Comparison of ENCODE assay signal across 8 mouse cellular contexts in the genomic region with DNA sequence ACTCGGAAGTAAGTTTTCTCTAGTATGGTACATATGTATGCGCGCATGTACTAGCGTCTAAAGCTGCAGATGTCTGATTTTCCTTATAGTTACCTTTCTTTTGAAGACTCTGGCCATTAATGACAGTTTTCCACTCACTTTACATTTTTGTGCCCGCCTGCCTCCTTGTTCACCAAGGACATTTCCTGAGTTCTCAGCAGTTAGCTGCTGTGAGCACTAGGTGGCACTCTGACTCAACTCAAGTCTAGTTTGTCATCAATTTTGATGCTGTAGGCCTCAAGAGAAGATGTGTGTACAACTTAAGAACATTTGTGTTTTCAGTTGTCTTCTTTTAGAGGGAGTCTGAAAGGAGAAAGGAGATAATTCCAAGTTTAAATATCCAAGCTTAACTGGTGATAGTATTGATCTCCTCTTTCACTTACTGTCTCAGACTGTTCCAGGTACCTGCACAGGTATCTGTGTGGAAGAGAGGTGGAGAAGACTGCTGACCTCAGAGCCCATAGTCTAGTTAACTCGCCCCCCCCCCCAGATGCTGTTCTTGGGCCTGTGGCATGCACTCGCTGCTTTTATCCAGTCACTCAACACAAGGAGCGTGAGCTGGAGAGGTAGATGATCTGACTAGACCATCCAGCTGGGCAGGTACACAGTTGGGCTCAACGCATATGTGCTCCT. TPM values are rescaled to one million over a fixed set of nuclear protein-coding genes. Genes with fewer than 3 reads are reported as not detected.
DNase-seq lines count a peak whose midpoint lies in the region; ATAC-seq and TF ChIP-seq lines count a peak whose summit lies in the region.

No protein-coding gene starts in this region.

- no peaks in the 10 kb centered on the region for H3K36me3 ChIP-seq in kidney, embryonic 15.5 days
- H3K36me3 ChIP-seq in forebrain, embryonic 14.5 days (ENCODE audit: control insufficient read depth, insufficient read depth, low read length) = no peaks in the 10 kb centered on the region
- no peaks in the 10 kb centered on the region for H3K36me3 ChIP-seq in midbrain, embryonic 11.5 days (ENCODE audit: control insufficient read depth, insufficient read depth, low read length)
- no peaks in the 10 kb centered on the region for H3K36me3 ChIP-seq in small intestine, adult 2 months (ENCODE audit: control insufficient read depth, insufficient read depth, low read length)

- no peaks in the 10 kb centered on the region for H3K27me3 ChIP-seq in kidney, embryonic 15.5 days
- no peaks in the 10 kb centered on the region for H3K27me3 ChIP-seq in forebrain, embryonic 14.5 days (replicated peaks; ENCODE audit: control insufficient read depth, insufficient read depth, low read length)
- no peaks in the 10 kb centered on the region for H3K27me3 ChIP-seq in midbrain, embryonic 11.5 days (ENCODE audit: control insufficient read depth, insufficient read depth, low read length)
- no peaks in the 10 kb centered on the region for H3K27me3 ChIP-seq in small intestine, adult 2 months (ENCODE audit: control insufficient read depth, insufficient read depth, low read length)

- peak; percentile 58; the same call in 1 of the 2 replicates for TF ChIP-seq CTCF in small intestine, adult 2 months (IDR thresholded peaks at IDR 0.05; ENCODE audit: extremely low read depth, insufficient read length, insufficient replicate concordance, low read depth, low read length)

- no peak overlapping the region for H3K4me3 ChIP-seq in kidney, embryonic 15.5 days (replicated peaks)
- H3K4me3 ChIP-seq in forebrain, embryonic 14.5 days (ENCODE audit: low read depth, low read length) = no peak overlapping the region
- no peak overlapping the region for H3K4me3 ChIP-seq in midbrain, embryonic 11.5 days (ENCODE audit: low read depth, low read length)
- no peak overlapping the region for H3K4me3 ChIP-seq in small intestine, adult 2 months (ENCODE audit: low read depth, low read length)

- H3K4me2 ChIP-seq in kidney, embryonic 15.5 days = no peak overlapping the region
- H3K4me2 ChIP-seq in forebrain, embryonic 14.5 days (ENCODE audit: low read length) = no peak overlapping the region
- H3K4me2 ChIP-seq in midbrain, embryonic 11.5 days = no peak overlapping the region

- H3K27ac ChIP-seq in kidney, embryonic 15.5 days = no peak overlapping the region
- H3K27ac ChIP-seq in forebrain, embryonic 14.5 days (ENCODE audit: low read depth, low read length) = no peak overlapping the region
- H3K27ac ChIP-seq in midbrain, embryonic 11.5 days (ENCODE audit: low read depth, low read length) = no peak overlapping the region
- no peak overlapping the region for H3K27ac ChIP-seq in small intestine, adult 2 months (ENCODE audit: insufficient read depth, low read depth, low read length)

- no peak for TF ChIP-seq POLR2A in small intestine, adult 2 months (IDR thresholded peaks at IDR 0.05; ENCODE audit: low read depth, low read length)

- no peak overlapping the region for H3K9ac ChIP-seq in kidney, embryonic 15.5 days
- no peak overlapping the region for H3K9ac ChIP-seq in forebrain, embryonic 14.5 days (ENCODE audit: low read length)
- no peak overlapping the region for H3K9ac ChIP-seq in midbrain, embryonic 11.5 days (ENCODE audit: low read length)

- no peaks in the 10 kb centered on the region for H3K9me3 ChIP-seq in kidney, embryonic 15.5 days (replicated peaks)
- H3K9me3 ChIP-seq in forebrain, embryonic 14.5 days (replicated peaks; ENCODE audit: control insufficient read depth, low read length) = no peaks in the 10 kb centered on the region
- H3K9me3 ChIP-seq in midbrain, embryonic 11.5 days (ENCODE audit: control insufficient read depth, low read length) = no peaks in the 10 kb centered on the region

- peak; percentile 48 for DNase-seq in kidney, adult 11 months
- peak; percentile 50 for DNase-seq in c-Kit-negative CD71-positive TER-119-positive erythroid progenitor cells, embryonic 14.5 days (ENCODE audit: low read depth, low spot score)
- peak; percentile 90 for DNase-seq in forebrain, embryonic 14.5 days (ENCODE audit: low spot score)
- DNase-seq in layer of hippocampus, postnatal 25 days (ENCODE audit: extremely low spot score in 1 of 2, low spot score in 1 of 2) = peak; percentile 41 to 70
- DNase-seq in midbrain, embryonic 11.5 days (ENCODE audit: low spot score, missing footprints) = peak; percentile 92

- WGBS in kidney, embryonic 15.5 days = 51% methylated on average over 9 of the region's 9 CpGs
- WGBS in forebrain, embryonic 14.5 days = 50% methylated on average over 9 of the region's 9 CpGs
- 56% methylated on average over 9 of the region's 9 CpGs for WGBS in midbrain, embryonic 11.5 days
- 60% methylated on average over 9 of the region's 9 CpGs for whole genome bisulfite sequencing in small intestine, adult 2 months

- no peak for ATAC-seq in kidney, embryonic 15.5 days (replicated peaks; ENCODE audit: low FRiP score)
- ATAC-seq in forebrain, embryonic 14.5 days = peak; percentile 70
- peak; percentile 72 to 79 for ATAC-seq in hematopoietic stem cell, adult 5-6 weeks (replicated peaks in 1 of 2; ENCODE audit: insufficient read depth in 1 of 2, low FRiP score in 2 of 2, low TSS enrichment in 1 of 2, low read depth in 1 of 2, poor library complexity in 2 of 2, severe bottlenecking in 2 of 2)
- no peak for ATAC-seq in midbrain, embryonic 11.5 days (ENCODE audit: low FRiP score)

- H3K4me1 ChIP-seq in kidney, embryonic 15.5 days = peaks cover 21% of the 10 kb centered on the region
- no peaks in the 10 kb centered on the region for H3K4me1 ChIP-seq in forebrain, embryonic 14.5 days (ENCODE audit: control insufficient read depth, insufficient read depth, low read length)
- no peaks in the 10 kb centered on the region for H3K4me1 ChIP-seq in midbrain, embryonic 11.5 days (ENCODE audit: control insufficient read depth, insufficient read depth, low read length)
- H3K4me1 ChIP-seq in small intestine, adult 2 months (ENCODE audit: control insufficient read depth, insufficient read depth, insufficient read length, low read length) = peaks cover 5% of the 10 kb centered on the region; the same call in 1 of the 2 replicates

RNA-seq across cellular contexts. Expression of a gene that starts 21.3 kb away (rescaled TPM):
- polyA plus RNA-seq in kidney, embryonic 15.5 days (2015; fragmentation: Nextera tagmentation; extraction: Ambion mirVana) = 34.3 and 35.1 TPM in 2 replicates
- polyA plus RNA-seq in forebrain, embryonic 14.5 days (2014; fragmentation: Nextera tagmentation; extraction: Ambion mirVana) = 55.3 and 61.5 TPM in 2 replicates
- 58.3 and 106 TPM in 2 replicates for total RNA-seq in hematopoietic stem cell, adult 5-6 weeks (2017)
- 10 to 100 TPM; 45.4 to 51.1 TPM for total RNA-seq in layer of hippocampus, postnatal 25 days (2021)
- polyA plus RNA-seq in midbrain, embryonic 11.5 days (2014; fragmentation: Nextera tagmentation; extraction: Ambion mirVana) = 22.2 and 26.8 TPM in 2 replicates
- polyA plus RNA-seq in small intestine, adult 2 months (2012; rRNA removed) = 20.7 and 55.4 TPM in 2 replicates

RNA-seq across cellular contexts. Expression of a gene that starts 21.3 kb away (rescaled TPM):
- 22.5 and 24.8 TPM in 2 replicates for polyA plus RNA-seq in kidney, embryonic 15.5 days (2015; fragmentation: Nextera tagmentation; extraction: Ambion mirVana)
- polyA plus RNA-seq in forebrain, embryonic 14.5 days (2014; fragmentation: Nextera tagmentation; extraction: Ambion mirVana) = 14.8 and 16.8 TPM in 2 replicates
- 52.7 and 67.1 TPM in 2 replicates for total RNA-seq in hematopoietic stem cell, adult 5-6 weeks (2017)
- total RNA-seq in layer of hippocampus, postnatal 25 days (2021) = 1 to 10 TPM; 5.1 to 8.4 TPM
- 21.6 and 26.4 TPM in 2 replicates for polyA plus RNA-seq in midbrain, embryonic 11.5 days (2014; fragmentation: Nextera tagmentation; extraction: Ambion mirVana)
- 0.13 and 0.52 TPM in 2 replicates for polyA plus RNA-seq in small intestine, adult 2 months (2012; rRNA removed)

Comparison
In these comparisons a context has a peak if more than half of its experiments do, and no peak if none do; other contexts are left out.
1. ATAC-seq: peak in forebrain, embryonic 14.5 days (single experiment) and hematopoietic stem cell, adult 5-6 weeks (2 of 2); none in kidney, embryonic 15.5 days (single experiment) and midbrain, embryonic 11.5 days (single experiment).
2. RNA of a gene that starts 21.3 kb away (polyA plus RNA-seq): 21.6 to 26.4 TPM in midbrain, embryonic 11.5 days, 22.5 to 24.8 TPM in kidney, embryonic 15.5 days and 14.8 to 16.8 TPM in forebrain, embryonic 14.5 days; 0.13 to 0.52 TPM in small intestine, adult 2 months; every median in the first group is over 10 times any median in the second.
3. Peak in every context shown above with its lines, with median percentiles within 50 percentile points of each other: DNase-seq.